Mouse (Mus musculus) MEL (cell line): Measurements from ENCODE around the gene Foxn3. TPM values are rescaled to one million over a fixed set of nuclear protein-coding genes. Genes with fewer than 3 reads are reported as not detected.

Experiments used
- DNase-seq: peaks from one replicate; pipeline ENCODE4 v3.0.0; 2011; ENCODE audit warnings: low read depth, low spot score
- H3K27ac ChIP-seq: 2 replicates; pipeline ENCODE4 v1.5.1; 2012; ENCODE audit warnings: low read depth, mild to moderate bottlenecking, control low read depth, low read length, moderate library complexity; ENCODE audit not compliant: control insufficient read depth
- H3K27me3 ChIP-seq, 2 experiments: fragments of 150-350 bp in 1 of 2; sonication (generic) in 1 of 2; 2 replicates each; pipeline ENCODE4 v1.6.1; 2012; ENCODE audit warnings: low read length in 2 of 2, mild to moderate bottlenecking in 2 of 2, improper control_type of control experiment in 1 of 2, moderate library complexity in 1 of 2; ENCODE audit not compliant: insufficient read depth in 2 of 2, control insufficient read depth in 1 of 2
- H3K36me3 ChIP-seq, 2 experiments: 2 replicates each; pipeline ENCODE4 v1.6.1; 2012 to 2014; ENCODE audit warnings: low read length in 2 of 2, improper control_type of control experiment in 1 of 2, inconsistent platforms in 1 of 2, mild to moderate bottlenecking in 1 of 2; ENCODE audit not compliant: insufficient read depth in 2 of 2, control insufficient read depth in 1 of 2
- H3K4me1 ChIP-seq, 2 experiments: fragments of 150-350 bp in 1 of 2; sonication (generic) in 1 of 2; 2 replicates each; pipeline ENCODE4 v1.6.1; 2012; ENCODE audit warnings: low read length in 2 of 2, improper control_type of control experiment in 1 of 2, mild to moderate bottlenecking in 1 of 2; ENCODE audit not compliant: insufficient read depth in 2 of 2, control insufficient read depth in 1 of 2
- H3K4me3 ChIP-seq, 2 experiments: fragments of 150-350 bp in 1 of 2; sonication (generic) in 1 of 2; 2 replicates each; pipeline ENCODE4 v1.5.1; 2012; ENCODE audit warnings: low read depth in 2 of 2, low read length in 2 of 2, mild to moderate bottlenecking in 2 of 2, moderate library complexity in 2 of 2, control low read depth in 1 of 2, improper control_type of control experiment in 1 of 2; ENCODE audit not compliant: control insufficient read depth in 1 of 2, insufficient read depth in 1 of 2
- H3K79me2 ChIP-seq: 2 replicates; pipeline ENCODE4 v1.6.1; 2012; ENCODE audit warnings: mild to moderate bottlenecking, low read length, moderate library complexity; ENCODE audit not compliant: control insufficient read depth, poor library complexity, insufficient read depth
- H3K9ac ChIP-seq: 2 replicates; pipeline ENCODE4 v1.6.1; 2012; ENCODE audit warnings: low read depth, mild to moderate bottlenecking, control low read depth, low read length, moderate library complexity; ENCODE audit not compliant: control insufficient read depth, poor library complexity, severe bottlenecking
- H3K9me3 ChIP-seq: fragments of 150-350 bp; sonication (generic); replicated peaks from 2 replicates; pipeline ENCODE4 v1.6.1; 2012; ENCODE audit warnings: mild to moderate bottlenecking, low read length, improper control_type of control experiment, moderate library complexity; ENCODE audit not compliant: insufficient read depth
- CTCF ChIP-seq, 3 experiments: IDR thresholded peaks in 2 of 3; conservative IDR thresholded peaks in 1 of 3; 2 replicates each; pipeline ENCODE4 v1.5.1; 2011 to 2012; ENCODE audit warnings: low read length in 3 of 3, low read depth in 2 of 3, mild to moderate bottlenecking in 2 of 3, improper control_type of control experiment in 1 of 3, inconsistent platforms in 1 of 3, mixed read lengths in 1 of 3, moderate library complexity in 1 of 3; ENCODE audit not compliant: control insufficient read depth in 1 of 3, insufficient read depth in 1 of 3, poor library complexity in 1 of 3, severe bottlenecking in 1 of 3
- E2F4 ChIP-seq: IDR thresholded peaks from 2 replicates; pipeline ENCODE4 v1.6.1; 2011; ENCODE audit warnings: low read depth, low read length, improper control_type of control experiment, borderline replicate concordance
- ELF1 ChIP-seq: IDR thresholded peaks from 2 replicates; pipeline ENCODE4 v1.6.1; 2014; ENCODE audit warnings: low read depth, mild to moderate bottlenecking, inconsistent platforms, low read length, improper control_type of control experiment, moderate library complexity
- ETS1 ChIP-seq: IDR thresholded peaks from 2 replicates; pipeline ENCODE4 v1.6.1; 2012; ENCODE audit warnings: low read depth, mild to moderate bottlenecking, inconsistent platforms, low read length, improper control_type of control experiment, moderate library complexity
- GABPA ChIP-seq: IDR thresholded peaks from 2 replicates; pipeline ENCODE4 v1.6.1; 2012; ENCODE audit warnings: low read depth, mild to moderate bottlenecking, inconsistent platforms, low read length, improper control_type of control experiment, moderate library complexity
- KAT2A ChIP-seq: conservative IDR thresholded peaks from 2 replicates; pipeline ENCODE4 v1.6.1; 2012; ENCODE audit warnings: low read depth, low read length, improper control_type of control experiment, inconsistent platforms
- MAZ ChIP-seq: IDR thresholded peaks from 2 replicates; pipeline ENCODE4 v1.6.1; 2012; ENCODE audit warnings: low read depth, mild to moderate bottlenecking, inconsistent platforms, low read length, improper control_type of control experiment
- MXI1 ChIP-seq: IDR thresholded peaks from 2 replicates; pipeline ENCODE4 v1.6.1; 2011; ENCODE audit warnings: mild to moderate bottlenecking, low read depth, low read length, improper control_type of control experiment
- MYC ChIP-seq: IDR thresholded peaks from 2 replicates; pipeline ENCODE4 v1.6.1; 2011; ENCODE audit warnings: low read depth, mild to moderate bottlenecking, low read length, improper control_type of control experiment, moderate library complexity
- NELFE ChIP-seq: IDR thresholded peaks from 2 replicates; pipeline ENCODE4 v1.6.1; 2011; ENCODE audit warnings: low read depth, low read length, improper control_type of control experiment
- POLR2AphosphoS2 ChIP-seq: IDR thresholded peaks from 2 replicates; pipeline ENCODE4 v1.6.1; 2011; ENCODE audit warnings: low read length, improper control_type of control experiment
- RAD21 ChIP-seq: IDR thresholded peaks from 2 replicates; pipeline ENCODE4 v1.6.1; 2011; ENCODE audit warnings: mild to moderate bottlenecking, low read depth, low read length, improper control_type of control experiment
- SMC3 ChIP-seq: IDR thresholded peaks from 2 replicates; pipeline ENCODE4 v1.6.1; 2011; ENCODE audit warnings: low read depth, low read length, improper control_type of control experiment
- TCF12 ChIP-seq: IDR thresholded peaks from 2 replicates; pipeline ENCODE4 v1.6.1; 2014; ENCODE audit warnings: low read depth, mild to moderate bottlenecking, inconsistent platforms, low read length, improper control_type of control experiment, moderate library complexity
- USF1 ChIP-seq: IDR thresholded peaks from 2 replicates; pipeline ENCODE4 v1.6.1; 2014; ENCODE audit warnings: low read depth, mild to moderate bottlenecking, inconsistent platforms, low read length, improper control_type of control experiment, moderate library complexity
- USF2 ChIP-seq, 2 experiments: IDR thresholded peaks; 2 replicates each; pipeline ENCODE4 v1.6.1; 2011 to 2012; ENCODE audit warnings: improper control_type of control experiment in 2 of 2, low read length in 2 of 2, borderline replicate concordance in 1 of 2, inconsistent platforms in 1 of 2, low read depth in 1 of 2, mild to moderate bottlenecking in 1 of 2; ENCODE audit not compliant: insufficient read depth in 1 of 2
- ZC3H11A ChIP-seq: IDR thresholded peaks from 2 replicates; pipeline ENCODE4 v1.6.1; 2012; ENCODE audit warnings: low read depth, mild to moderate bottlenecking, inconsistent platforms, low read length, improper control_type of control experiment
- ZNF384 ChIP-seq: IDR thresholded peaks from 2 replicates; pipeline ENCODE4 v1.6.1; 2012; ENCODE audit warnings: low read depth, mild to moderate bottlenecking, inconsistent platforms, low read length, improper control_type of control experiment
- polyA plus RNA-seq, 2 experiments: library from polyadenylated mRNA; stranded (reverse) in 1 of 2; unstranded in 1 of 2; fragments of >175 nt in 1 of 2; fragments of >200 nt in 1 of 2; gene quantifications; 2 replicates each; pipeline versions ENCODE4 v1.2.1 to v1.2.4; 2012; ENCODE audit warnings: low replicate concordance in 2 of 2, low read depth in 1 of 2; ENCODE audit not compliant: insufficient read length in 2 of 2, insufficient read depth in 1 of 2, missing spikeins in 1 of 2
- total RNA-seq: library from RNA; depleted of rRNA; stranded (reverse); fragments of 300-350 nt; gene quantifications from 2 replicates; pipeline ENCODE4 v1.2.3, GENCODE M21; 2012

Foxn3 gene
- total and polyA plus RNA-seq, 3 experiments: 15.5 to 22.8 TPM; not detected in 1

GRCm38 (mm10) chr12:99174979-99175621 is 388.3 kb downstream of the Foxn3 start (continued):
- no peak for TF ChIP-seq USF2 (IDR thresholded peaks at IDR 0.05; ENCODE audit: borderline replicate concordance in 1 of 2, insufficient read depth in 1 of 2, low read depth in 1 of 2, low read length in 2 of 2)

- Histone ChIP-seq H3K4me1 (no peaks in the 10 kb centered on the region), H3K79me2 (no peaks in the 10 kb centered on the region), H3K36me3 (no peaks in the 10 kb centered on the region), H3K9ac (no peak overlapping the region), H3K4me3 (no peak overlapping the region), H3K9me3 (no peaks in the 10 kb centered on the region), H3K27me3 (no peaks in the 10 kb centered on the region; a peak in 1 of 4 replicates), H3K27ac (no peak overlapping the region)
- TF ChIP-seq CTCF (IDR thresholded peaks at IDR 0.05 in 2 of 3, conservative IDR thresholded peaks at IDR 0.05 in 1 of 3; ENCODE audit: control insufficient read depth in 1 of 3, insufficient read depth in 1 of 3, low read depth in 2 of 3, low read length in 3 of 3, poor library complexity in 1 of 3, severe bottlenecking in 1 of 3) (peak in 2 of 3 experiments; percentile 24 to 41; a peak in 3 of 6 replicates), USF1 (no peak), ZC3H11A (no peak), RAD21 (peak; percentile 18), MYC (no peak), USF2 (IDR thresholded peaks at IDR 0.05; ENCODE audit: borderline replicate concordance in 1 of 2, insufficient read depth in 1 of 2, low read depth in 1 of 2, low read length in 2 of 2) (no peak), ZNF384 (peak; percentile 69), KAT2A (no peak), SMC3 (peak; percentile 27)
- peak; percentile 23 for DNase-seq
Observed at GRCm38 (mm10) chr12:99172170-99172569, 391.2 kb downstream of the Foxn3 start.

GRCm38 (mm10) chr12:99169925-99170324 is 393.5 kb downstream of the Foxn3 start:
- Histone ChIP-seq H3K4me3 (no peak overlapping the region), H3K9ac (no peak overlapping the region), H3K36me3 (no peaks in the 10 kb centered on the region), H3K27me3 (no peaks in the 10 kb centered on the region; a peak in 1 of 4 replicates)
- TF ChIP-seq GABPA (no peak), ETS1 (no peak), E2F4 (no peak), POLR2AphosphoS2 (no peak), ZNF384 (no peak), RAD21 (no peak), MAZ (no peak), ELF1 (no peak), NELFE (no peak), TCF12 (no peak), ZC3H11A (no peak), MXI1 (no peak)
- TF ChIP-seq, all 39 proteins: peak for 0
- no peak overlapping the region for H3K27ac ChIP-seq
- no peaks in the 10 kb centered on the region for H3K9me3 ChIP-seq
- no peaks in the 10 kb centered on the region for H3K79me2 ChIP-seq
- no peaks in the 10 kb centered on the region for H3K4me1 ChIP-seq
- DNase-seq: no peak
